Mouse (Mus musculus) heart, embryonic 14.5 days (tissue): ENCODE measurements around the gene Actr5. TPM values are rescaled to one million over a fixed set of nuclear protein-coding genes. Genes with fewer than 3 reads are reported as not detected.

Experiments used
- ATAC-seq: fragments of 200-750 bp; cut with Nextera tagmentation; 2 replicates; pipeline ENCODE4 v1.8.0; 2017; ENCODE audit warnings: low read depth, moderate TSS enrichment; ENCODE audit not compliant: insufficient number of reproducible peaks, insufficient read depth, low FRiP score
- H3K27ac ChIP-seq, 2 experiments: fragments of 200-500 bp in 1 of 2; fragments of 300-500 bp in 1 of 2; sonication (generic) in 1 of 2; replicated peaks in 1 of 2; 2 replicates each; pipeline ENCODE4 v1.5.1; 2012 to 2014; ENCODE audit warnings: low read depth in 2 of 2, low read length in 2 of 2, control low read depth in 1 of 2, mild to moderate bottlenecking in 1 of 2, mixed read lengths in 1 of 2; ENCODE audit not compliant: control insufficient read depth in 1 of 2, insufficient read depth in 1 of 2
- H3K27me3 ChIP-seq: fragments of 300-500 bp; sonication (generic); 2 replicates; pipeline ENCODE4 v1.6.1; 2014; ENCODE audit warnings: mild to moderate bottlenecking, low read length, control low read depth; ENCODE audit not compliant: control insufficient read depth, insufficient read depth
- H3K36me3 ChIP-seq: fragments of 300-500 bp; sonication (generic); 2 replicates; pipeline ENCODE4 v1.6.1; 2014; ENCODE audit warnings: mild to moderate bottlenecking, control low read depth, low read length, mixed read lengths; ENCODE audit not compliant: control insufficient read depth, insufficient read depth
- H3K4me1 ChIP-seq, 2 experiments: fragments of 200-500 bp in 1 of 2; fragments of 300-500 bp in 1 of 2; sonication (generic) in 1 of 2; 2 replicates each; pipeline ENCODE4 v1.6.1; 2012 to 2014; ENCODE audit warnings: low read length in 2 of 2, control low read depth in 1 of 2, mixed read lengths in 1 of 2; ENCODE audit not compliant: control insufficient read depth in 2 of 2, insufficient read depth in 2 of 2
- H3K4me2 ChIP-seq: fragments of 300-500 bp; sonication (generic); 2 replicates; pipeline ENCODE4 v1.6.1; 2014; ENCODE audit warnings: mild to moderate bottlenecking, low read length
- H3K4me3 ChIP-seq, 2 experiments: fragments of 200-500 bp in 1 of 2; fragments of 300-500 bp in 1 of 2; sonication (generic) in 1 of 2; 2 replicates each; pipeline ENCODE4 v1.5.1; 2012 to 2014; ENCODE audit warnings: low read length in 2 of 2, mild to moderate bottlenecking in 2 of 2, control low read depth in 1 of 2, low read depth in 1 of 2, moderate library complexity in 1 of 2; ENCODE audit not compliant: control insufficient read depth in 1 of 2, insufficient read depth in 1 of 2
- H3K9ac ChIP-seq: fragments of 300-500 bp; sonication (generic); 2 replicates; pipeline ENCODE4 v1.6.1; 2014; ENCODE audit warnings: mild to moderate bottlenecking, low read length
- H3K9me3 ChIP-seq: fragments of 300-500 bp; sonication (generic); 2 replicates; pipeline ENCODE4 v1.6.1; 2016; ENCODE audit warnings: low read length, control low read depth; ENCODE audit not compliant: control insufficient read depth
- WGBS: fragments of 180-500 bp; shearing (Covaris S2); extraction: QIAGEN DNeasy Blood & Tissue Kit; methylation state at CpG from one replicate; pipeline ENCODE4 v1.1.7; 2014; 5-methylcytosine and 5-hydroxymethylcytosine counted together
- microRNA counts: library from miRNA; unstranded; fragments of <30 nt; microRNA quantifications from one replicate; lab custom pipeline; 2016
- microRNA-seq: library from miRNA; unstranded; fragments of <30 nt; microRNA quantifications from one replicate; pipeline ENCODE4, GENCODE M21; 2016
- polyA plus RNA-seq: library from polyadenylated mRNA; unstranded; fragments of >200 nt; fragmentation: Nextera tagmentation; extraction: Ambion mirVana; gene quantifications from 2 replicates; pipeline ENCODE4 v1.2.1, GENCODE M21; 2014

Gene Actr5
- polyA plus RNA-seq, 1 experiment from 2014 or later: 8.6 TPM

GRCm38 (mm10) chr2:158684247-158684843 is 59.7 kb downstream of the Actr5 start:
- H3K9me3 ChIP-seq: no peaks in the 10 kb centered on the region
- no peaks in the 10 kb centered on the region for H3K27me3 ChIP-seq
- no peak overlapping the region for H3K4me3 ChIP-seq
- no peak overlapping the region for H3K27ac ChIP-seq
- no peak overlapping the region for H3K9ac ChIP-seq
- no peaks in the 10 kb centered on the region for H3K36me3 ChIP-seq
- ATAC-seq: no peak
- no peak overlapping the region for H3K4me2 ChIP-seq
- H3K4me1 ChIP-seq: peaks cover 6 to 12% of the 10 kb centered on the region in 2 experiments; a peak in 3 of 4 replicates
- 46% methylated on average over 9 of the region's 9 CpGs for WGBS

- Histone ChIP-seq H3K9me3 (no peaks in the 10 kb centered on the region), H3K27ac (no peak overlapping the region), H3K4me3 (no peak overlapping the region), H3K4me1 (peaks cover 12 to 18% of the 10 kb centered on the region in 2 experiments), H3K9ac (no peak overlapping the region), H3K36me3 (no peaks in the 10 kb centered on the region), H3K4me2 (no peak overlapping the region), H3K27me3 (no peaks in the 10 kb centered on the region)
- no peak for ATAC-seq
- WGBS: 70% methylated on average over 3 of the region's 3 CpGs
These were observed 60.2 kb downstream of the Actr5 start for GRCm38 (mm10) chr2:158684910-158685309.

GRCm38 (mm10) chr2:158686394-158686793 is 61.7 kb downstream of the Actr5 start:
- H3K9ac ChIP-seq: no peak overlapping the region
- H3K4me3 ChIP-seq: no peak overlapping the region
- no peak overlapping the region for H3K27ac ChIP-seq
- peaks cover 12 to 20% of the 10 kb centered on the region in 2 experiments for H3K4me1 ChIP-seq
- no peaks in the 10 kb centered on the region for H3K36me3 ChIP-seq
- H3K4me2 ChIP-seq: no peak overlapping the region
- H3K27me3 ChIP-seq: no peaks in the 10 kb centered on the region
- 73% methylated on average over 2 of the region's 2 CpGs for WGBS
- H3K9me3 ChIP-seq: no peaks in the 10 kb centered on the region
- ATAC-seq: no peak

- Histone ChIP-seq H3K9me3 (no peaks in the 10 kb centered on the region), H3K4me3 (0 out of 4 replicates have a peak overlapping the region, but pooled peaks of 1 of the 2 experiments have one; percentile 8), H3K9ac (no peak overlapping the region), H3K27me3 (no peaks in the 10 kb centered on the region), H3K27ac (peak overlapping the region; percentile 48 to 57), H3K4me2 (peak overlapping the region; percentile 29; the same call in 1 of the 2 replicates), H3K36me3 (no peaks in the 10 kb centered on the region), H3K4me1 (peaks cover 12 to 14% of the 10 kb centered on the region in 2 experiments)
- ATAC-seq: no peak
- 35% methylated on average over 24 of the region's 25 CpGs for WGBS
These were observed 63.1 kb downstream of the Actr5 start for GRCm38 (mm10) chr2:158687804-158688241.

MicroRNAs within 50 kb of the gene (microRNA counts, 519-probe panel; counts per million panel counts)
- 322 counts per million, percentile 70 among the panel's probes with 10 or more counts for microRNA mmu-miR-3474 (lab: Ali Mortazavi, UCI)

Small RNAs within 50 kb of the gene (microRNA-seq; reads per million reads assigned to microRNA genes)
- gene Mir3474: 2.0 reads per million

Other genes starting within 250 kb of the Actr5 start
- gene Snhg11, start 249.2 kb upstream of the Actr5 start, polyA plus RNA-seq: 0.23 and 0.45 TPM in 2 replicates
- gene Ralgapb, start 215.0 kb upstream of the Actr5 start, polyA plus RNA-seq: 13.8 and 17.8 TPM in 2 replicates
- not detected in 2 replicates for gene Adig, start 122.3 kb upstream of the Actr5 start, polyA plus RNA-seq
- gene Arhgap40, start 112.1 kb upstream of the Actr5 start, polyA plus RNA-seq: 0.15 TPM in 1 of 2 replicates, not detected in the other
- not detected in 2 replicates for gene Slc32a1, start 14.1 kb upstream of the Actr5 start, polyA plus RNA-seq
- 4.7 and 6.0 TPM in 2 replicates for gene Ppp1r16b, start 40.5 kb downstream of the Actr5 start, polyA plus RNA-seq
- 56.2 and 58.5 TPM in 2 replicates for gene Fam83d, start 143.2 kb downstream of the Actr5 start, polyA plus RNA-seq
- gene Dhx35, start 169.9 kb downstream of the Actr5 start, polyA plus RNA-seq: 14.2 and 15.4 TPM in 2 replicates